In genomic region chr12:105873283-105873682, GRCm38 (mm10) we compare ENCODE assay signal across 11 mouse cellular contexts.
DNase-seq lines count a peak whose midpoint lies in the region; ATAC-seq lines count a peak whose summit lies in the region.
"Had no signal": no experiment of that assay in that cellular context is flagged by ENCODE, and none has a peak within 500 bp of the region (broad histone marks: within the 10 kb centered on the region; RNA-seq: fewer than 3 reads in every experiment).

No protein-coding gene starts in this region.

- 0 out of 2 replicates have a peak, but pooled peaks cover 3% of the 10 kb centered on the region for H3K27me3 ChIP-seq in limb, embryonic 11.5 days (ENCODE audit: control insufficient read depth, insufficient read depth, low read length)
- peaks cover 38% of the 10 kb centered on the region for H3K27me3 ChIP-seq in limb, embryonic 10.5 days (ENCODE audit: low read depth, poor library complexity, severe bottlenecking)
- H3K27me3 ChIP-seq in splenic B cell, adult 2 months (ENCODE audit: control insufficient read depth, insufficient read depth, low read length, poor library complexity, severe bottlenecking): no peaks in the 10 kb centered on the region
- peaks cover 14% of the 10 kb centered on the region; the same call in 1 of the 2 replicates for H3K27me3 ChIP-seq in forebrain, embryonic 12.5 days

- H3K9me3 ChIP-seq in limb, embryonic 11.5 days (ENCODE audit: control insufficient read depth, low read length): no peaks in the 10 kb centered on the region
- no peaks in the 10 kb centered on the region for H3K9me3 ChIP-seq in limb, embryonic 10.5 days (replicated peaks)
- no peaks in the 10 kb centered on the region for H3K9me3 ChIP-seq in forebrain, embryonic 12.5 days
- H3K9me3 ChIP-seq: limb, embryonic 13.5 days had no signal

- peaks cover 3% of the 10 kb centered on the region; the same call in 1 of the 2 replicates for H3K4me1 ChIP-seq in limb, embryonic 11.5 days (ENCODE audit: control insufficient read depth, insufficient read depth, low read length)
- peaks cover 19% of the 10 kb centered on the region for H3K4me1 ChIP-seq in limb, embryonic 10.5 days
- peaks cover 25% of the 10 kb centered on the region for H3K4me1 ChIP-seq in forebrain, embryonic 12.5 days

- H3K4me2 ChIP-seq in limb, embryonic 11.5 days (ENCODE audit: low read depth, severe bottlenecking): no peak overlapping the region
- no peak overlapping the region for H3K4me2 ChIP-seq in forebrain, embryonic 12.5 days
- H3K4me2 ChIP-seq: limb, embryonic 13.5 days had no signal

- H3K36me3 ChIP-seq in limb, embryonic 11.5 days (ENCODE audit: control insufficient read depth, insufficient read depth, low read length): no peaks in the 10 kb centered on the region
- H3K36me3 ChIP-seq in limb, embryonic 10.5 days: no peaks in the 10 kb centered on the region
- no peaks in the 10 kb centered on the region for H3K36me3 ChIP-seq in splenic B cell, adult 2 months (ENCODE audit: control insufficient read depth, insufficient read depth, low read length, poor library complexity, severe bottlenecking)
- no peaks in the 10 kb centered on the region for H3K36me3 ChIP-seq in forebrain, embryonic 12.5 days (replicated peaks)
- H3K36me3 ChIP-seq: limb, embryonic 13.5 days had no signal

- 51% methylated on average over 2 of the region's 2 CpGs for WGBS in limb, embryonic 11.5 days
- 49% methylated on average over 2 of the region's 2 CpGs for WGBS in limb, embryonic 10.5 days
- WGBS in forebrain, embryonic 12.5 days: 54% methylated on average over 2 of the region's 2 CpGs

- peak; percentile 62 for DNase-seq in CD4-positive, CD25-positive, alpha-beta regulatory T cell, adult 2 months (ENCODE audit: low read depth, low spot score)
- peak; percentile 43 for DNase-seq in limb, embryonic 11.5 days (ENCODE audit: low spot score)
- no peak for DNase-seq in limb, embryonic 10.5 days (ENCODE audit: low spot score)
- peak; percentile 12 for DNase-seq in adipocyte (ENCODE audit: low spot score)
- DNase-seq in splenic B cell, adult 2 months (ENCODE audit: low read depth, low spot score): peak; percentile 53
- DNase-seq: cerebellum, adult 9-11 months had no signal

- no peak for ATAC-seq in CD4-positive, CD25-positive, alpha-beta regulatory T cell, adult 4 months
- ATAC-seq in limb, embryonic 11.5 days (ENCODE audit: insufficient number of reproducible peaks, low FRiP score, low TSS enrichment, low read depth): no peak
- ATAC-seq in activated CD4-positive, CD25-positive, alpha-beta regulatory T cell, adult 4 months: no peak
- no peak for ATAC-seq in forebrain, embryonic 12.5 days (ENCODE audit: low FRiP score)
- ATAC-seq: forebrain, embryonic 14.5 days had no signal

- H3K4me3 ChIP-seq in limb, embryonic 11.5 days (ENCODE audit: low read depth, low read length): no peak overlapping the region
- no peak overlapping the region for H3K4me3 ChIP-seq in limb, embryonic 10.5 days
- H3K4me3 ChIP-seq in forebrain, embryonic 12.5 days (replicated peaks): no peak overlapping the region
- H3K4me3 ChIP-seq: limb, embryonic 13.5 days had no signal

- no peak overlapping the region for H3K27ac ChIP-seq in limb, embryonic 11.5 days (replicated peaks; ENCODE audit: low read depth, low read length)
- H3K27ac ChIP-seq in limb, embryonic 10.5 days: no peak overlapping the region
- H3K27ac ChIP-seq in forebrain, embryonic 12.5 days: no peak overlapping the region
- H3K27ac ChIP-seq: limb, embryonic 13.5 days had no signal

- no peak overlapping the region for H3K9ac ChIP-seq in limb, embryonic 11.5 days (ENCODE audit: low read length)
- no peak overlapping the region for H3K9ac ChIP-seq in forebrain, embryonic 12.5 days
- H3K9ac ChIP-seq: limb, embryonic 13.5 days had no signal
